Mouse (Mus musculus) neural tube, embryonic 12.5 days (tissue): ENCODE data around the gene Tmem60. TPM values are rescaled to one million over a fixed set of nuclear protein-coding genes. Genes with fewer than 3 reads are reported as not detected.

Source experiments
- ATAC-seq: fragments of 200-750 bp; cut with Nextera tagmentation; 2 replicates; pipeline ENCODE4 v1.8.0; 2017; ENCODE audit warnings: low read depth, mild to moderate bottlenecking, moderate TSS enrichment, moderate library complexity; ENCODE audit not compliant: low FRiP score
- H3K27ac ChIP-seq: fragments of 300-500 bp; sonication (generic); 2 replicates; pipeline ENCODE4 v1.5.1; 2016
- H3K27me3 ChIP-seq: fragments of 300-500 bp; sonication (generic); replicated peaks from 2 replicates; pipeline ENCODE4 v1.6.1; 2016; ENCODE audit warnings: mild to moderate bottlenecking
- H3K36me3 ChIP-seq: fragments of 300-500 bp; sonication (generic); 2 replicates; pipeline ENCODE4 v1.6.1; 2016; ENCODE audit warnings: mild to moderate bottlenecking
- H3K4me1 ChIP-seq: fragments of 300-500 bp; sonication (generic); 2 replicates; pipeline ENCODE4 v1.6.1; 2016
- H3K4me2 ChIP-seq: fragments of 300-500 bp; sonication (generic); replicated peaks from 2 replicates; pipeline ENCODE4 v1.6.1; 2016; ENCODE audit warnings: mild to moderate bottlenecking
- H3K4me3 ChIP-seq: fragments of 300-500 bp; sonication (generic); 2 replicates; pipeline ENCODE4 v1.5.1; 2016
- H3K9ac ChIP-seq: fragments of 300-500 bp; sonication (generic); 2 replicates; pipeline ENCODE4 v1.6.1; 2016; ENCODE audit warnings: mild to moderate bottlenecking
- H3K9me3 ChIP-seq: fragments of 300-500 bp; sonication (generic); 2 replicates; pipeline ENCODE4 v1.6.1; 2016; ENCODE audit warnings: mild to moderate bottlenecking
- WGBS: fragments of 180-500 bp; shearing (Covaris S2); methylation state at CpG from one replicate; pipeline ENCODE4 v1.1.7; 2016; 5-methylcytosine and 5-hydroxymethylcytosine counted together
- polyA plus RNA-seq: library from polyadenylated mRNA; unstranded; fragments of >200 nt; fragmentation: Nextera tagmentation; extraction: Ambion mirVana; gene quantifications from 2 replicates; pipeline ENCODE4 v1.2.1, GENCODE M21; 2016

Gene Tmem60
- polyA plus RNA-seq, 1 experiment from 2014 or later, result 56.6 TPM

GRCm38 (mm10) chr5:20918967-20919366 is 37.0 kb downstream of the Tmem60 start:
- Histone ChIP-seq H3K4me2 (no peak overlapping the region), H3K4me1 (no peaks in the 10 kb centered on the region), H3K9ac (no peak overlapping the region), H3K27me3 (no peaks in the 10 kb centered on the region), H3K4me3 (no peak overlapping the region), H3K27ac (no peak overlapping the region), H3K36me3 (no peaks in the 10 kb centered on the region), H3K9me3 (no peaks in the 10 kb centered on the region)
- no peak for ATAC-seq
- WGBS, result 96% methylated on average over 4 of the region's 4 CpGs

- Histone ChIP-seq H3K9me3 (no peaks in the 10 kb centered on the region), H3K9ac (no peak overlapping the region), H3K27ac (no peak overlapping the region), H3K4me2 (no peak overlapping the region), H3K4me3 (no peak overlapping the region), H3K36me3 (no peaks in the 10 kb centered on the region), H3K27me3 (no peaks in the 10 kb centered on the region), H3K4me1 (no peaks in the 10 kb centered on the region)
- 67% methylated on average over 9 of the region's 9 CpGs for WGBS
- peak; percentile 66 for ATAC-seq
Observed at GRCm38 (mm10) chr5:20919566-20919965, 37.6 kb downstream of the Tmem60 start.

DNA sequence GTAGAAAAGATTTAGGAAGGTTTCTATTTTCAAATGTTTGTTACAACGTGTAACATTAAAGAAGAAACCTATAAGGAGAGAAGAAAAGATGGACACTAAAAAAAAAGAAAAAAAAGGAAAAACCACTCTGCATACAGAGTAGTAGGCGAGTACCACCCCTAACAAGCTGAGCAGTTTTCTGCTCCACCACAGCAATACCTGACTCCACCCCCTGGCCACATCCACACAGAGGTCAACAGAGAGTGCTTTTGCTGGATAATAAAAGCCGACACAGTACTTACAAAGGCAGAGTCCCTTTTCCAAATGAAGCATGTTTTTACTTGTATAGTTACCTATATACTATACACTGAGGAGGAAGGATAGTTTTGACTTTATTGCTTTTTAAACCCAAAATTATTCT is 42.6 kb downstream of the Tmem60 start:
- no peak for ATAC-seq
- H3K9me3 ChIP-seq, result no peaks in the 10 kb centered on the region
- no peak overlapping the region for H3K4me2 ChIP-seq
- no peak overlapping the region for H3K27ac ChIP-seq
- H3K4me3 ChIP-seq, result no peak overlapping the region
- no peaks in the 10 kb centered on the region for H3K4me1 ChIP-seq
- no peaks in the 10 kb centered on the region for H3K27me3 ChIP-seq
- WGBS, result 72% methylated on average over 3 of the region's 3 CpGs
- H3K9ac ChIP-seq, result no peak overlapping the region
- no peaks in the 10 kb centered on the region for H3K36me3 ChIP-seq

DNA sequence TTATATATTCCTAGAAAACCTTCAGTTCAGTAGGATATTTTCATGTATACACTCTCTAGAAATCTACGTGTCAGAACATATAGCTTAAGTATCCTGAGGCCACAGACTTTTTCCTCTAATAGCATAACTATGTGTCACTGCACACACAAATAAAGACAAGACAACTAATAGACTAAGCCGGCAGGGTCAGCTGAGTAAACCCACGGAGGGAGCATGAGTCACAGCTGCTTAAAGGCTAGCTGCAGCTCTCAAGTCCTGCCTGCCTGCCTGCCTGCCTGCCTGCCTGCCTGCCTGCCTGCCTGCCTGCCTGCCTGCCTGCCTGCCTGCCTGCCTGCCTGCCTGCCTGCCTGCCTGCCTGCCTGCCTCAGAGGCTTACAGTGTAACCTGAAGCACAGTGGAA is 43.5 kb downstream of the Tmem60 start:
- no peak overlapping the region for H3K9ac ChIP-seq
- no peak for ATAC-seq
- no peaks in the 10 kb centered on the region for H3K36me3 ChIP-seq
- no peak overlapping the region for H3K4me3 ChIP-seq
- H3K9me3 ChIP-seq, result no peaks in the 10 kb centered on the region
- H3K4me2 ChIP-seq, result no peak overlapping the region
- WGBS, result 86% methylated on average over 3 of the region's 3 CpGs
- H3K27me3 ChIP-seq, result no peaks in the 10 kb centered on the region
- no peaks in the 10 kb centered on the region for H3K4me1 ChIP-seq
- H3K27ac ChIP-seq, result no peak overlapping the region

- no peak for ATAC-seq
- WGBS, result 86% methylated on average over 6 of the region's 6 CpGs
- Histone ChIP-seq H3K9ac (no peak overlapping the region), H3K4me3 (no peak overlapping the region), H3K36me3 (no peaks in the 10 kb centered on the region), H3K4me2 (no peak overlapping the region), H3K9me3 (no peaks in the 10 kb centered on the region), H3K27me3 (no peaks in the 10 kb centered on the region), H3K4me1 (no peaks in the 10 kb centered on the region), H3K27ac (no peak overlapping the region)
Observed at GRCm38 (mm10) chr5:20929669-20930151, 47.7 kb downstream of the Tmem60 start.

DNA sequence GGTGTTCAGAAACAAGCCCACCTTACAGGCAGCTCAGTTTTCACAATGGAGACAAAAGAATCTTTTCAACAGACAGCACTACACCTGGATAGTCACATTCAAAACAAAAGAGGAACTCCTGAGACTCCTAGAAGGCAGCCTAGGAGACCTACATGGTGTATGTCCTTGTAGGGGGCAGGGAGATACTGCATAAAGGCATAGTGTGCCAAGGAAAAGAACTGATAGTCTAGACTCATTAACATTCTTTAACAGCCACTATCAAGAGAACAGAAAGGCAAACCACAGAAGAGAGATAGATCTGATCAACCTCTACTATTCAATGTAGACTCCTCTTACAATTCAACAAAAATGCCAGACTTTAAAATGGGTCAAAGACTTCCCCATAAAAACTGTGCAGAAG is 48.4 kb downstream of the Tmem60 start:
- H3K9me3 ChIP-seq, result no peaks in the 10 kb centered on the region
- no peak overlapping the region for H3K9ac ChIP-seq
- H3K4me2 ChIP-seq, result no peak overlapping the region
- ATAC-seq, result no peak
- no peaks in the 10 kb centered on the region for H3K4me1 ChIP-seq
- H3K36me3 ChIP-seq, result no peaks in the 10 kb centered on the region
- H3K4me3 ChIP-seq, result no peak overlapping the region
- H3K27ac ChIP-seq, result no peak overlapping the region
- H3K27me3 ChIP-seq, result no peaks in the 10 kb centered on the region

GRCm38 (mm10) chr5:20931300-20931699 is 49.3 kb downstream of the Tmem60 start:
- no peaks in the 10 kb centered on the region for H3K4me1 ChIP-seq
- H3K4me2 ChIP-seq, result no peak overlapping the region
- no peak overlapping the region for H3K27ac ChIP-seq
- H3K4me3 ChIP-seq, result no peak overlapping the region
- H3K27me3 ChIP-seq, result no peaks in the 10 kb centered on the region
- no peak overlapping the region for H3K9ac ChIP-seq
- 89% methylated on average over 3 of the region's 3 CpGs for WGBS
- ATAC-seq, result no peak
- no peaks in the 10 kb centered on the region for H3K36me3 ChIP-seq
- no peaks in the 10 kb centered on the region for H3K9me3 ChIP-seq

- no peak overlapping the region for H3K27ac ChIP-seq
- no peak overlapping the region for H3K4me3 ChIP-seq
- H3K36me3 ChIP-seq, result no peaks in the 10 kb centered on the region
- WGBS, result 95% methylated on average over 3 of the region's 3 CpGs
- H3K9me3 ChIP-seq, result no peaks in the 10 kb centered on the region
- H3K4me1 ChIP-seq, result no peaks in the 10 kb centered on the region
- no peaks in the 10 kb centered on the region for H3K27me3 ChIP-seq
- no peak overlapping the region for H3K9ac ChIP-seq
- no peak for ATAC-seq
- no peak overlapping the region for H3K4me2 ChIP-seq
Observed at GRCm38 (mm10) chr5:20932585-20932984, 50.6 kb downstream of the Tmem60 start.

- H3K9me3 ChIP-seq, result no peaks in the 10 kb centered on the region
- H3K36me3 ChIP-seq, result no peaks in the 10 kb centered on the region
- ATAC-seq, result no peak
- no peaks in the 10 kb centered on the region for H3K27me3 ChIP-seq
- H3K4me1 ChIP-seq, result peaks cover 11% of the 10 kb centered on the region; the same call in 1 of the 2 replicates
- no peak overlapping the region for H3K4me3 ChIP-seq
- H3K27ac ChIP-seq, result no peak overlapping the region
- H3K9ac ChIP-seq, result no peak overlapping the region
- 71% methylated on average over 5 of the region's 5 CpGs for WGBS
- no peak overlapping the region for H3K4me2 ChIP-seq
Observed at GRCm38 (mm10) chr5:20935934-20936333, 53.9 kb downstream of the Tmem60 start.

Other genes with a start within 250 kb of the Tmem60 start
- gene Phtf2, start 67 bp upstream of the Tmem60 start, polyA plus RNA-seq, result 21.1 and 23.4 TPM in 2 replicates
- gene Rsbn1l, start 74.2 kb downstream of the Tmem60 start, polyA plus RNA-seq, result 5.5 and 7.8 TPM in 2 replicates
- gene Ptpn12, start 173.7 kb downstream of the Tmem60 start, polyA plus RNA-seq, result 25.7 and 29.3 TPM in 2 replicates